Mouse (Mus musculus) ES-E14 (cell line): ENCODE results near the gene Fkbp10. TPM values are rescaled to one million over a fixed set of nuclear protein-coding genes. Genes with fewer than 3 reads are reported as not detected.
A peak's percentile ranks its signal among the peaks of the same experiment; 100 is the strongest.

Experiments used
- DNase-seq: peaks from one replicate; pipeline ENCODE4 v3.0.0-alpha.2; 2013; ENCODE audit warnings: low read depth, low spot score
- H3K27ac ChIP-seq: 2 replicates; pipeline ENCODE4 v1.5.1; 2012; ENCODE audit warnings: low read depth, mild to moderate bottlenecking, low read length, moderate library complexity, mixed read lengths; ENCODE audit not compliant: poor library complexity, insufficient read depth, severe bottlenecking
- H3K36me3 ChIP-seq: 2 replicates; pipeline ENCODE4 v1.6.1; 2012; ENCODE audit warnings: mild to moderate bottlenecking, low read length, moderate library complexity, mixed read lengths; ENCODE audit not compliant: control insufficient read depth, poor library complexity, insufficient read depth, severe bottlenecking
- H3K4me1 ChIP-seq, 2 experiments: fragments of 150-350 bp in 1 of 2; sonication (generic) in 1 of 2; 2 replicates each; pipeline ENCODE4 v1.6.1; 2012; ENCODE audit warnings: low read length in 2 of 2, mild to moderate bottlenecking in 1 of 2, mixed read lengths in 1 of 2; ENCODE audit not compliant: control insufficient read depth in 2 of 2, insufficient read depth in 2 of 2, poor library complexity in 1 of 2
- H3K4me3 ChIP-seq, 2 experiments: fragments of 150-350 bp in 1 of 2; sonication (generic) in 1 of 2; 2 replicates each; pipeline ENCODE4 v1.5.1; 2012; ENCODE audit warnings: low read length in 2 of 2, low read depth in 1 of 2, mild to moderate bottlenecking in 1 of 2, mixed read lengths in 1 of 2; ENCODE audit not compliant: insufficient read depth in 1 of 2, poor library complexity in 1 of 2, severe bottlenecking in 1 of 2
- H3K9ac ChIP-seq: 2 replicates; pipeline ENCODE4 v1.6.1; 2012; ENCODE audit warnings: low read depth, mild to moderate bottlenecking, low read length, mixed read lengths; ENCODE audit not compliant: poor library complexity, insufficient read depth, severe bottlenecking
- H3K9me3 ChIP-seq: fragments of 150-350 bp; sonication (generic); 2 replicates; pipeline ENCODE4 v1.6.1; 2012; ENCODE audit warnings: low read depth, mild to moderate bottlenecking, low read length; ENCODE audit not compliant: control insufficient read depth, insufficient read depth
- CHD2 ChIP-seq: IDR thresholded peaks from 2 replicates; pipeline ENCODE4 v1.6.1; 2014; ENCODE audit warnings: mild to moderate bottlenecking, low read depth, low read length, inconsistent platforms
- HCFC1 ChIP-seq: IDR thresholded peaks from 2 replicates; pipeline ENCODE4 v1.6.1; 2012; ENCODE audit warnings: low read length, inconsistent platforms, borderline replicate concordance; ENCODE audit not compliant: insufficient read depth
- MAFK ChIP-seq: IDR thresholded peaks from 2 replicates; pipeline ENCODE4 v1.6.1; 2014; ENCODE audit warnings: mild to moderate bottlenecking, low read depth, low read length, inconsistent platforms; ENCODE audit not compliant: insufficient read depth
- ZC3H11A ChIP-seq: IDR thresholded peaks from 2 replicates; pipeline ENCODE4 v1.6.1; 2012; ENCODE audit warnings: low read depth, mild to moderate bottlenecking, inconsistent platforms, low read length, borderline replicate concordance
- ZNF384 ChIP-seq: IDR thresholded peaks from 2 replicates; pipeline ENCODE4 v1.6.1; 2012; ENCODE audit warnings: low read depth, low read length, inconsistent platforms
- in situ Hi-C, 2 experiments: fragments of 600-800 bp; cut with MboI; formaldehyde crosslinking; loops; one replicate each; pipeline ENCODE4 v1.15.1; 2025; ENCODE audit warnings: low sequenced_read_pairs in 2 of 2, inconsistent platforms in 1 of 2; ENCODE audit not compliant: unreplicated experiment in 2 of 2
- total RNA-seq: library from RNA; depleted of rRNA; stranded (reverse); fragments of 300-350 nt; gene quantifications from 2 replicates; pipeline ENCODE4 v1.2.3, GENCODE M21; 2012; rRNA removed

Fkbp10 gene
- total RNA-seq, 1 experiment = 73.3 TPM

GRCm38 (mm10) chr11:100472935-100473295, 57.4 kb downstream of the Fkbp10 start:
- no peak for TF ChIP-seq ZNF384
- no peak for TF ChIP-seq ZC3H11A
- no peak for TF ChIP-seq MAFK
- TF ChIP-seq HCFC1 = no peak
- no peak for TF ChIP-seq CHD2
- peaks cover 0 to 2% of the 10 kb centered on the region in 2 experiments; a peak in 1 of 4 replicates for H3K4me1 ChIP-seq
- H3K9ac ChIP-seq = no peak overlapping the region
- in situ Hi-C loops = no loop called here
- H3K4me3 ChIP-seq = peak overlapping the region in 1 of 2 experiments; percentile 47; a peak in 2 of 4 replicates
- H3K36me3 ChIP-seq = peaks cover 6% of the 10 kb centered on the region
- DNase-seq = no peak
- H3K27ac ChIP-seq = no peak overlapping the region
- H3K9me3 ChIP-seq = no peaks in the 10 kb centered on the region

Other genes starting within 250 kb of the Fkbp10 start
- gene Krt9, start 222.5 kb upstream of the Fkbp10 start, total RNA-seq = 0.09 and 0.11 TPM in 2 replicates
- gene Krt14, start 208.1 kb upstream of the Fkbp10 start, total RNA-seq = 2.1 and 2.3 TPM in 2 replicates
- 0.31 and 0.69 TPM in 2 replicates for gene Krt16, start 166.8 kb upstream of the Fkbp10 start, total RNA-seq
- gene Krt17, start 154.7 kb upstream of the Fkbp10 start, total RNA-seq = 3.2 and 8.5 TPM in 2 replicates
- gene Krt42, start 145.8 kb upstream of the Fkbp10 start, total RNA-seq = 21.7 and 42.5 TPM in 2 replicates
- gene Eif1, start 95.8 kb upstream of the Fkbp10 start, total RNA-seq = 322 and 326 TPM in 2 replicates
- 1.6 and 2.9 TPM in 2 replicates for gene Gast, start 81.3 kb upstream of the Fkbp10 start, total RNA-seq
- 21.4 and 34.2 TPM in 2 replicates for gene Hap1, start 59.6 kb upstream of the Fkbp10 start, total RNA-seq
- gene Jup, start 17.9 kb upstream of the Fkbp10 start, total RNA-seq = 97.6 and 101 TPM in 2 replicates
- gene P3h4, start 861 bp upstream of the Fkbp10 start, total RNA-seq = 39.0 and 44.3 TPM in 2 replicates
- 27.1 and 27.4 TPM in 2 replicates for gene Nt5c3b, start 26.1 kb downstream of the Fkbp10 start, total RNA-seq
- 1.7 and 2.9 TPM in 2 replicates for gene Klhl10, start 26.2 kb downstream of the Fkbp10 start, total RNA-seq
- gene Klhl11, start 57.0 kb downstream of the Fkbp10 start, total RNA-seq = 43.3 and 49.5 TPM in 2 replicates
- 202 and 209 TPM in 2 replicates for gene Acly, start 112.3 kb downstream of the Fkbp10 start, total RNA-seq
- gene Ttc25, start 129.9 kb downstream of the Fkbp10 start, total RNA-seq = 2.3 and 3.4 TPM in 2 replicates
- gene Cnp, start 159.2 kb downstream of the Fkbp10 start, total RNA-seq = 9.4 and 11.9 TPM in 2 replicates
- gene Nkiras2, start 203.5 kb downstream of the Fkbp10 start, total RNA-seq = 27.3 and 30.7 TPM in 2 replicates
- 139 and 208 TPM in 2 replicates for gene Dnajc7, start 204.5 kb downstream of the Fkbp10 start, total RNA-seq